Mouse (Mus musculus) cerebellum, adult 9-11 months (tissue): ENCODE measurements around the gene Enthd1.

Source experiments
- DNase-seq: peaks from one replicate; pipeline ENCODE4 v3.0.0; 2022

Gene Enthd1

GRCm38 (mm10) chr15:80474429-80475002 is 90.4 kb downstream of the Enthd1 start:
- no peak for DNase-seq

DNA sequence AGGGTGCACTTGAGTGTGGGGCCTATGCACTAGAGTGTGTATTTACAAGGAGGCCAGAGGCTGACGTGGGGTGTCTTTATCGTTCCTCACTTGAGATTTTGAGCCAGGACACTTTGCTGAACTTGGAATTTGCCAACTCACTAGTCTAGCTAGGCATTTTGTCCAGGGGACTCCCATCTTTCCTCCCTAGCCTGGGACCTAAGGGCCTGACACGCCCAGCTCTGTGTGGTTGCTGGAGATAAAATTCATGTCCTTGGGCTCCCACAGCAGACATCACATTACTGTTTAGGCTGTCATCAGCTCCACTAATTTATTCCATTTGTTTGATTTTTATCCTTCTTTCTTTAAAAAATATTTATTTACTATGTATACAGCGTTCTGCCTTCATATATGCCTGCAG is 97.1 kb downstream of the Enthd1 start:
- DNase-seq, result no peak

DNA sequence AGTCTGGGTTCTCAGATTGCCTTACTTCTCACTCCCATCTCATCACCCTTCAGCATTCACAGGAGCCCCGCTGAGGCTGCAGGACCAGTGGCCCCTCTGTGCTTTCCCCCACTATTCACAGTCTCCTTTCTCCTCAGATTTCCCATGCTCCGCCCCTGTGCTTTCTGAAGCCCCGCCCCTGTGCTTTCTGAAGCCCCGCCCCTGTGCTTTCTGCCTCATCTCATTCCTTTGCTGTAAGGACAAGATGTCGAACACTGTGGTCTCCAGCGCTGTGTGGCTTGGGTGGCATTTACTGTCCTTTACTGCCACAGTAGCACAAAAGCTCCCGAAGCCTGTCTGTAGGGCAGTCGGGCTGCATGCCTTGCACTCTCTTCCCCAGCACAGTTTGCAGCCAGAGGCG is 102.8 kb downstream of the Enthd1 start:
- no peak for DNase-seq

DNA sequence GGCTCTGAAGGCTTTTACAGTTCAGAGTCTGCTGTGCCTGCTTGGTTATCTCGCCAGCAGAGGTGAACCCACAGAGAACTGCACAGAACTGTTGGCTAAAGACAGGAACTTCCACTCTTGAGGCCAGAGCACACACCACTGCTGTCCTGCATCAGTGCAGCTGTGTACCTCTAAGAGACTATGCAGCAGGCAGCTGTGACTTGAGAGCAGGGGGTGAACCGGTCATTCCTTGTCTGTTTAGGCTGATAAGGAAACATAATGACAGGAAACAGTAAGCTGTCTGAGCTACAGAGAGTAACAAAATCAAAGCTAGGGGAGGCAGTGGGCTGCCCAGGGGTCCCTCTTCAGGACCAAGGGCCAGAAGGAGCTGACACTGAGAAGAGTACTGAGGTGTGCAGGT is 103.5 kb downstream of the Enthd1 start:
- no peak for DNase-seq

GRCm38 (mm10) chr15:80460011-80460410 is 104.9 kb downstream of the Enthd1 start:
- no peak for DNase-seq

DNA sequence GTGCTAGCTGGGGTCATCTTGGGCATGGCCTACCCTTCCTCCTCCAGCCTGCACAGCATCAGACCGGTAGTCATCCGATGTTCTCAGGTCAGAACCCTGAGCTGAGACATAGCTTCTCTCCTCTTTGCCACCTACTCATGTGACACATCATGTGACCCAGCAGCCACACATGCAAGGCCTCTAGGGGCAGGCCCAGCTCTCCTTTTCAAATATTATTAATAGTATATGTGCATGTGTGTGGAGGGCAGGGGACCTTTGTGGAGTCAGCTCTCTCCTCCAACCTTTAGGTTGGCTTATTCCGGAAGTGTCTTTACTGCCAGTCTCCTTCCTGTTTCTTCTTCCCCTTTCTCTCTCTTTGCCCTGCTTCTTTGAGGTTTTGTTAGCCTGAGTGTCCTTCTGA is 107.0 kb downstream of the Enthd1 start:
- DNase-seq, result no peak

- DNase-seq, result peak; percentile 11
Measured at GRCm38 (mm10) chr15:80454486-80454885, 110.5 kb downstream of the Enthd1 start.

- no peak for DNase-seq
Measured at GRCm38 (mm10) chr15:80452425-80452824, 112.5 kb downstream of the Enthd1 start.

GRCm38 (mm10) chr15:80445956-80446687 is 118.8 kb downstream of the Enthd1 start:
- no peak for DNase-seq

DNA sequence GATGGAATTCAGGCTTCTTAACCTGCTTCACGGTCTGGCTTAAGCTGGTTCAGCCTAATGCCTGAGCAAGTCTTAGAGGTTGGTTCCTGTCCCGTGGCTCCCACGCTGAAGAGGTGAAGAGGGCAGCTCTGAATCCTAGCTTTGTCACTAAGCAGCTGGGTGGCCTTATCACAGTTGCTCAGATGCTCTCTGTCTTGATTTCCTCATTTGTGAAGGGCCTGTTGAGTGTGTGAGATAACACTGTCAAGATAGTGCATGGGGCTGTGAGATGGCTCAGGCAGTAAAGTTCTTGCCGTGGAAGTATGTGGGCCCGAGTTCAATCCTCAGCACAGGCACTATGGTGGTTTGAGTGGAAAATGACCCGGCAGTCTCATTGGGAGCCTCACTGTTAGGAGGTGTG is 124.8 kb downstream of the Enthd1 start:
- DNase-seq, result no peak

GRCm38 (mm10) chr15:80438423-80438822 is 126.5 kb downstream of the Enthd1 start:
- DNase-seq, result no peak

GRCm38 (mm10) chr15:80437996-80438395 is 127.0 kb downstream of the Enthd1 start:
- DNase-seq, result no peak

GRCm38 (mm10) chr15:80436961-80437360 is 128.0 kb downstream of the Enthd1 start:
- DNase-seq, result no peak

GRCm38 (mm10) chr15:80430324-80430723 is 134.6 kb downstream of the Enthd1 start:
- no peak for DNase-seq

GRCm38 (mm10) chr15:80418146-80418545 is 146.8 kb downstream of the Enthd1 start:
- no peak for DNase-seq

DNA sequence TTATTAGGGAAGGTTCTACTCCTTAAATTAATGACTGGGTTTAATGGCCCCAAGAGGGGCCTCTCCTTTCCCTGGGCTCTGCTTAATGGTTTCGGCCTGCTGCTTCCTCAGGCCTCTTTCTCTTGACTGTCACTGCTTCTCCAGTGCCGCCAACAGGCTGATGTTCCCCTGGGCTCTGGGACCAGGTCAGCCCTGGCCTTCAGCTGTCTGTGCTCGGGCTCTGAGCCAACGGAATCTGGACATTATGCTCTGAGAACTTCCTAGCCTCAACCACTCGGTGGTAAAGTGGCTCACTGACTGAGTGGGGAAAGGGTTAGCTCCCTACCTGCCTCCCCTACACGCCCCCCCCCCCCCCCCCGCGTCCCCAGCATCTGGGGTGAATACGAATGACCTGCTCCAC is 147.9 kb downstream of the Enthd1 start:
- no peak for DNase-seq

GRCm38 (mm10) chr15:80415132-80415531 is 149.8 kb downstream of the Enthd1 start:
- DNase-seq, result no peak

GRCm38 (mm10) chr15:80413988-80414721 is 150.8 kb downstream of the Enthd1 start:
- no peak for DNase-seq

- DNase-seq, result no peak
Measured at GRCm38 (mm10) chr15:80413070-80413469, 151.9 kb downstream of the Enthd1 start.

- DNase-seq, result no peak
Measured at GRCm38 (mm10) chr15:80410661-80411060, 154.3 kb downstream of the Enthd1 start.

DNA sequence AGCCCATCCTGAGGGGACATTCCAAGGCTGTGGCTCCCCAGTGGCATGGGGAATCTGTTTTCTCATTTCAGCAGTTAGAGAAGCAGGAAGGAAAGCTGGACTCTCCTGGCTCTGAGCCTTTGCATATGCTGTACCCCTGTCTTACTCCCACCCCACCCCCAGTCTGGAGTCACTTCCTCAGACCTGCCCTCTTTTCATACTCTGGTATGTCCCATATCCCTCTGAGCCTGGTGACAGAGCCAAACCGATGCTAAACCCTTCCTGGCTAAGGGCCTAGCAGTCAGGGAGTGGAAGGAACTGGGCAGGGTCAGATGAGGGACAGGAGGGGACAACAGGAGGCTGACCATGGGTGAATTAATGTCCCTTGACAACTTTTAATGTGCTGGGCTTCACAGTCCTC is 157.1 kb downstream of the Enthd1 start:
- DNase-seq, result no peak
